10 mouse cellular contexts compared by ENCODE assay signal in genomic region chr14:71276309-71276791, GRCm38 (mm10).
A peak's percentile ranks its signal among the peaks of the same experiment; 100 is the strongest.
DNase-seq lines count a peak whose midpoint lies in the region; ATAC-seq lines count a peak whose summit lies in the region.
"Had no signal": no experiment of that assay in that cellular context is flagged by ENCODE, and none has a peak within 500 bp of the region (broad histone marks: within the 10 kb centered on the region; RNA-seq: fewer than 3 reads in every experiment).

No protein-coding gene starts in this region.

- no peak overlapping the region for H3K9ac ChIP-seq in hindbrain, embryonic 14.5 days
- no peak overlapping the region for H3K9ac ChIP-seq in hindbrain, embryonic 13.5 days
- no peak overlapping the region for H3K9ac ChIP-seq in forebrain, embryonic 15.5 days (replicated peaks)
- H3K9ac ChIP-seq in lung, embryonic 15.5 days, result no peak overlapping the region

- peaks cover 5% of the 10 kb centered on the region; the same call in 1 of the 2 replicates for H3K4me1 ChIP-seq in hindbrain, embryonic 14.5 days (replicated peaks; ENCODE audit: control insufficient read depth, insufficient read depth, low read length)
- H3K4me1 ChIP-seq in hindbrain, embryonic 13.5 days (replicated peaks), result no peaks in the 10 kb centered on the region; the same call in 1 of the 2 replicates
- peaks cover 11% of the 10 kb centered on the region for H3K4me1 ChIP-seq in forebrain, embryonic 15.5 days
- 0 out of 2 replicates have a peak, but pooled peaks cover 7% of the 10 kb centered on the region for H3K4me1 ChIP-seq in lung, embryonic 15.5 days

- peak; percentile 36 for DNase-seq in hindbrain, embryonic 14.5 days (ENCODE audit: low spot score)
- DNase-seq in adrenal gland, postnatal 14 days, result peak; percentile 58
- no peak for DNase-seq in frontal cortex, postnatal 14 days (ENCODE audit: low spot score in 2 of 2)
- no peak for DNase-seq in yolk sac, embryonic 10.5 days (ENCODE audit: low spot score)
- no peak for DNase-seq in thymus, postnatal 25 days

- no peaks in the 10 kb centered on the region for H3K27me3 ChIP-seq in hindbrain, embryonic 14.5 days (ENCODE audit: control insufficient read depth, insufficient read depth, low read length)
- H3K27me3 ChIP-seq in hindbrain, embryonic 13.5 days, result no peaks in the 10 kb centered on the region
- no peaks in the 10 kb centered on the region; the same call in 1 of the 2 replicates for H3K27me3 ChIP-seq in forebrain, embryonic 15.5 days
- no peaks in the 10 kb centered on the region for H3K27me3 ChIP-seq in lung, embryonic 15.5 days
- H3K27me3 ChIP-seq: Patski had no signal

- no peaks in the 10 kb centered on the region for H3K36me3 ChIP-seq in hindbrain, embryonic 14.5 days (replicated peaks; ENCODE audit: control insufficient read depth, insufficient read depth)
- H3K36me3 ChIP-seq in hindbrain, embryonic 13.5 days, result no peaks in the 10 kb centered on the region
- no peaks in the 10 kb centered on the region for H3K36me3 ChIP-seq in forebrain, embryonic 15.5 days
- no peaks in the 10 kb centered on the region for H3K36me3 ChIP-seq in lung, embryonic 15.5 days

- no peak overlapping the region for H3K4me3 ChIP-seq in hindbrain, embryonic 14.5 days (replicated peaks; ENCODE audit: low read length)
- no peak overlapping the region for H3K4me3 ChIP-seq in hindbrain, embryonic 13.5 days
- H3K4me3 ChIP-seq in forebrain, embryonic 15.5 days, result no peak overlapping the region
- H3K4me3 ChIP-seq in lung, embryonic 15.5 days, result no peak overlapping the region

- 51% methylated on average over 12 of the region's 12 CpGs for WGBS in hindbrain, embryonic 14.5 days
- 56% methylated on average over 12 of the region's 12 CpGs for WGBS in hindbrain, embryonic 13.5 days
- WGBS in forebrain, embryonic 15.5 days, result 4% methylated on average over 12 of the region's 12 CpGs
- 33% methylated on average over 12 of the region's 12 CpGs for WGBS in lung, embryonic 15.5 days

- H3K27ac ChIP-seq in hindbrain, embryonic 14.5 days, result no peak overlapping the region; the same call in 1 of the 2 replicates
- no peak overlapping the region; the same call in 1 of the 2 replicates for H3K27ac ChIP-seq in hindbrain, embryonic 13.5 days
- no peak overlapping the region for H3K27ac ChIP-seq in forebrain, embryonic 15.5 days (replicated peaks)
- H3K27ac ChIP-seq in lung, embryonic 15.5 days, result no peak overlapping the region
- H3K27ac ChIP-seq: macrophage had no signal

- no peak for ATAC-seq in hindbrain, embryonic 14.5 days (ENCODE audit: low FRiP score)
- ATAC-seq in hindbrain, embryonic 13.5 days (ENCODE audit: low FRiP score), result no peak
- ATAC-seq in forebrain, embryonic 15.5 days (replicated peaks), result peak; percentile 65
- ATAC-seq in lung, embryonic 15.5 days (ENCODE audit: borderline replicate concordance, extremely low read depth, low FRiP score, low TSS enrichment), result peak; percentile 39; the same call in 1 of the 2 replicates
- ATAC-seq: Patski had no signal

- no peaks in the 10 kb centered on the region for H3K9me3 ChIP-seq in hindbrain, embryonic 14.5 days (ENCODE audit: control insufficient read depth, low read length)
- no peaks in the 10 kb centered on the region for H3K9me3 ChIP-seq in hindbrain, embryonic 13.5 days
- no peaks in the 10 kb centered on the region for H3K9me3 ChIP-seq in forebrain, embryonic 15.5 days
- H3K9me3 ChIP-seq in lung, embryonic 15.5 days, result no peaks in the 10 kb centered on the region

- H3K4me2 ChIP-seq in hindbrain, embryonic 14.5 days (replicated peaks), result peak overlapping the region; percentile 23; the same call in 1 of the 2 replicates
- no peak overlapping the region for H3K4me2 ChIP-seq in hindbrain, embryonic 13.5 days
- H3K4me2 ChIP-seq in forebrain, embryonic 15.5 days (replicated peaks), result peak overlapping the region; percentile 23
- H3K4me2 ChIP-seq in lung, embryonic 15.5 days, result no peak overlapping the region

Comparison
In these comparisons a context has a peak if more than half of its experiments do, and no peak if none do; other contexts are left out.
1. H3K4me2 ChIP-seq: peak in hindbrain, embryonic 14.5 days (single experiment) and forebrain, embryonic 15.5 days (single experiment); none in hindbrain, embryonic 13.5 days (single experiment) and lung, embryonic 15.5 days (single experiment).
2. ATAC-seq: peak in forebrain, embryonic 15.5 days (single experiment) and lung, embryonic 15.5 days (single experiment); none in hindbrain, embryonic 14.5 days (single experiment) and hindbrain, embryonic 13.5 days (single experiment).
3. DNase-seq: peak in hindbrain, embryonic 14.5 days (single experiment) and adrenal gland, postnatal 14 days (single experiment); none in frontal cortex, postnatal 14 days (0 of 2), yolk sac, embryonic 10.5 days (single experiment) and thymus, postnatal 25 days (single experiment).